Mouse (Mus musculus) thymus, postnatal 14 days (tissue): ENCODE measurements around the gene Mgat4a.

Experiments
- DNase-seq: peaks from one replicate; pipeline ENCODE4 v3.0.0; 2021

Mgat4a gene

DNA sequence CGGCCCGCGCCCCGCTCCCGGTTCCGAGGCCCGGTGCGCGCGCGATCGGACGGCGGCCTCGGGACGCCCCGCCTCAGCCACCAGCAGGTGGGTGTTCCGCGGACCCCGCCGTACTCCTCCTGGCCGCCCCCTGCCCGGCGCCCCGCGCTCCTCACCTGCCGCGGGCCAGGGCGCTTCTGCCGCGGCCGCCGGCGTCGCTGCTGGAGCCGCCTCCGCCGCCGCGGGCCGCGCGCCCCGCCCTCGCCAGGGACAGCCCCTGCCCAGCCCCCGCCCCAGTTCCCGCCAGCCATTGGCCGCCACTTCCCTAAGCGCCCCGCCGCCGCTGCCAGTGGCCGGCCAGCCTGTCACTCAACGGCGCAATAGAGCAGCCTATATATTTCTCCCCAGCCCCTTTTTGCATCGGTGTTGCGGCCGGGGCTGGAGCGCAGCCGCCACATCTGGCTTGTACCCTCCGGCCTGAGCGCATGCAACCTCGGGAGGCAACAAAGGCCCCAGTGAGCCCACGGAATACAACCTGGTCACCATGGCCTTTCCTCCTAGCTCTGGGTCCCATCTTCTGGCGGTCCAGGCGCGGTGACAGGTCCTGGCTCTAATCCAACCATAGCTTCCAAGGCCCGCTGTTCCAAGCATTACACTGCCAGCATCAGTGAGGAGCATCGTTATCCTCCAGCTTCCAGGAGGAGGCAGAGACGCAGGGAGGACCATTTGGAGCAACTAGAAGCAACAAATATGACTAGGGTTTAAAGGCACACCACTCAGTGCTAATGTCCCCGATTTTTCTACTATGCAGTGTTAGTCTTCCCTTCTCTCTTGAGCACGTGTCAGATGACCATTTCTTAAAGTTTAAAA, at the start of gene Mgat4a:
Gene Mgat4a (minus strand): TSS at position 207 of the 849 bp plus-strand sequence.
- DNase-seq = peak; percentile 94

DNA sequence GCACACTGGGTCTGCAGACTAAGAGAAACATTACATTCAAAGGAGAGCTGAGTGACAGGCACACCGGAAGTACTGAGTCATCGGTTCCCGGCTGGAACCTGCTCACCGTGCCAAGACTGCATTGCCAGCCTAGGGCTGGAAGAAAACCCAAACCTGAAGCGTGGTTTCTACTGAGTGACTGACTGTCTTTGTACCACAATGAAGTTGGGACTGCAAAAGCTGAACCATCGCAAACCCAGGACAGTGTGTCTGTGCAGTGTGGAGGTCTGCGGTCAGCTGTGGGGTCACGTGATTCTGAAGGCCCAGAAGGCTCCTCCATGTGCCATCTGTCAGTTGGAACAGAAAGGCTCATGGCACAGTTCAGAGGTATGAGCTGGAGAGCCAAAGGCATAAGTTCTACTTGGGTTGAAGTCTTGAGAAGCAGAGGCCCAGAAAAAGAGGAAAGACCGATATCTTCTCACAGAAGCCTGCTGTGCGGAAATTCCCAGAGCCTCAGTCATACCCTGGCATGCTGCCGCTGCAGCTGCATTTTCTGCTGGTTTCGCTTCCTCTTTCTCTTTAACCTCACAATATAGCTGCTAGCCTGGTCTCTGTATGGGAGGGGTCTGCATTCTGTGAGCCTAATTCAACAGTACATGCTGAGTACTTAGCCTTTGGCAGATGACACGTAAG, 45.1 kb upstream of the Mgat4a start:
- DNase-seq = peak; percentile 69

DNA sequence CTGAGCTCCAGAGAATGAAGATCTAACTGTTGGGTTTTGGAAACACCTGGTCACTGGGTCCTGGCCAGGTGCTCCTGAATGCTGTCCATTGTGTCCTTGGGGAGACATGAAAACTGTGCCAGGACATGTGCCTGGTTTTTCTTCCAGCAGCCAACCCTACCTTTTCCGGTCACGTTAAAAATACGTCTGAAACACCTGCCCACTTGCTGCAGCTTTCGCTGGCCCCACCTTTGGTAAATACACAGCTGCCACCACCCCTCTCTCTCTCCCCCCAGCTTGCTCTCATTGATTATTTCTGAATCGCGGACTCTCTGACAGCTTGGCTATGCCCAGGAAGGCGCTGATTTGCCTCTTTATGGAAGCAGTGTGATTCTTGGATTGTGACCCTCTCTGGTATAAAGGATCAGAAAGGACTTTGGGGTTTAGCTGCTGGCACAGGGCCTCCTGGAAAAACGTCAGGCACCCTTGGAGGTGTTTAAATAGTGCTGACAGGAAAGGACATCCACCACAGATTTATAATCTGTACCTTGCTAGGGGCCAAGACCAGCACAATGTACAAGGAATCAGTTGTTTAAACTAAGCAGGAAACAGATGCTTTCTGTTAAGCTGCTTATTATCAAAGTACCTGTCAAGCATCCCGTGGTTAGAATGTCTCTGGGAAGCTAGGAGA, 43.1 kb upstream of the Mgat4a start:
- no peak for DNase-seq

DNA sequence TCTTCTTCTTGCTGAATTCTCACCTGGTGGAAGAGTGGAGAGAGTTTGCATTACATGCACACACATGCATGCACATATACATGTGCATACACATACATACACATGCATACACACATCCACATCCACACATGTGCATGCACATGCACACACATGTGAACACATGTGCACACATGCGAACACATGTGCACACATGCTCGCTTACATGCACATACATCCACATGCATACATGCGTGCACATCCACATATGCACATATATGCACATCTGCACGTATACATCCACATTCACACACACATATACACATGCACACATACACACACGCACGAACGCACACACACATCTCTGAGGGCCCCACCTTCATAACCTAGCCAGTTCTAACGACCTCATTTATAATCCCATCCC, 42.4 kb upstream of the Mgat4a start:
- no peak for DNase-seq

DNA sequence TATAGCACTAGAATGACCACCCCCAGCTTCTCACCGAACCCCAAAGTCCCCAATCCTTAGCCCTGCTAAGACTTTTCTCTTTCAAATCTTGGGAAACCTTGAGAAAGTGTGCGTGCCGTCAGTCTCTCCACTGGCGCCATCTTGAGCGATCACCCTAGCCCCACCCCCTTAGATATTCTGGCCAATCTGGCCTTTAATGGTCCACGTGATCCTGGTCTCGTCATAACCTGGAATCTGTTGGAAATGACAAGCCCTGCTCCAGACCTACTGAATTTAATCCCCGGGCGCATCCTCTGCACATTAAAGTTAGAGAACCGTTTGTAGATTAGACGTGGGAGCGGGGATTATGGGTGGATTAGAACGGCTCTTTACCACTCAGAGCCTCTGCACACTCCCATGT, 38.9 kb upstream of the Mgat4a start:
- no peak for DNase-seq

DNA sequence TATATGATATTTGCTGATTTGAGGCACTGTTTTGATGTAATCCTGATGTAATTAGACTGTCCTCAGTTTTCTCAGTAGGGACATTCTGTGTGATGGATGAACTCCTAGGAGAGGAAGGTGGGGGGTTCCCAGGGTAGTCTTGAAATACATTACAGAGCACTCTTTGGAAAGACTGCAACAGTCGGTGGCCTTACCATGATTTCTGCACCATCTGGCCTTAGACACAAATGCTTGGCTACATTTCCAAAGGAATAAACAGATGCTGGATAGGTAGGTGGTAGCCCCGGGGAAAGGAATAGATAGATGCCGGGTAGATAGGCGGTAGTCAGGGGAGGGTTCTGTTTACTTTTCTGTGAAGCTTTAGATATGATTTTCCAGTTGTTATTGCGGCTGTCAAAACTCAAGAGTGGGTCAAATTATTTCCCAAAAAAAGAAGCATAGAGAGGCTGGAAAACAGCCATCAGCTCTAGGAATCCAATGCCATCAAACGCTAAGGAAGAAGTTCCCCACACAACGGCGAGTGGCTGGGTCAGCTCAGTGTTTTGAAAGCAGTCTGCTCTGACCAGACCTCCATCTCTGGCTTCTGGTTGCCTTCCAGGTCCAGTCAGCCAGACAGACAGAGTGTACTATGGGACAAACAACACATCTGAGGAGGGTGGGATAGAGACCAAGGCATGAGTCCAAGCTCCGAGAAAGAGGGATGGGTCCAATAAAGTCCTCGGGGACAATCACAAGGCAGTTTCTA, 31.9 kb upstream of the Mgat4a start:
- DNase-seq = no peak

DNA sequence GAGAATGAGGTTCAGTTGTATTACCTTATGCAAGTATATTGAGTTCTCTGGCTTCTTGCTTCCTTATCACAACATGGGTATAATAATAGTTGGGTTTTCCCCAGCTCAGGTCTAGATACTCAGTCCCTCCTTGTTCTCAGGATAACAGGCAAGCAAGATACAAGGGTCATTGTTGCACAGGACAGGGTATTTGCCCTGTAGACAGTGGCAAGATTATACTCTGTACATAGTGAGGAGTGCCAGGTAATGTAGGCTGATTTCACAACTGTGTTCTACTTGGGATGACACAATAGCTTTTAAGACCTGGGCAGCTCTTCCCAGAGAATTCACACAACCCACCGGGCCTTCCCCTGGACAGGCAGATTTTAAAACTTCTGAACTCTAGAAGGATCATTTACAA, 27.6 kb upstream of the Mgat4a start:
- no peak for DNase-seq

DNA sequence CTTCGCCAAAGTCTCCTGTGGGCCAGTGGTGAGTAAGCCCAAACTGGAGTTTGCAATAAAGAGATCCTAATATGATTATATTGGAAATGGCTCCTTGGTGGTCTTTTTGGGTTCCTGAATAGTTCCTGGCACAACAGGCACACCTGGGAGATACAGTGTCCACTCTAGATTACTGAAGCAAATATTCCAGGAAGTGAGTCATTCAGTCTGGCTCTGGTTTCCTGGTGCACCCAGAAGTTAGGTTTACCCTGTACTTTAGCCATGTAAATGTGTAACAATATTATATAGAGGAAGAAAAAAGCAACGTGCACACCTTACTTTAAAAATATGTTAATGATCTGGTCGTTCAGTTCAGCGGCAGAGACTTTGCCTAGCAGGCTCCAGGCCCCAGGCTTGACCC, 25.9 kb upstream of the Mgat4a start:
- DNase-seq = no peak

DNA sequence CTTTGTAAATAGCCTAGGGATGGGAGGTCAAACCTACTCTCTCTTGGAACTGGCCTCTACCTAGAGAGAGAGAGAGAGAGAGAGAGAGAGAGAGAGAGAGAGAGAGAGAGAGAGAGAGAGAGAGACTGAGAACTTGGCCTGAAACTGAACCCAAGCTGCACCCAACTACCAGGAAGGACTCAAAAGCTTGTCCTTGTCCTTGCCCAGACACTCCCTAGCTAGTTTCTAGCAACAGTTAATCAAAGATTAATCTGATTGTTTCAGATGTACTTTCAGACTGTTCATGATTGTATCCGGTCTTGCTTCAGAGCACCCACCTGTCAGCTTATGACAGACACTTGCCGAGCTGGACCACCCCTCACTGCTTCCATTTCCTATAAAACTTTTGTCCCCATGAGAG, 25.5 kb upstream of the Mgat4a start:
- no peak for DNase-seq

DNA sequence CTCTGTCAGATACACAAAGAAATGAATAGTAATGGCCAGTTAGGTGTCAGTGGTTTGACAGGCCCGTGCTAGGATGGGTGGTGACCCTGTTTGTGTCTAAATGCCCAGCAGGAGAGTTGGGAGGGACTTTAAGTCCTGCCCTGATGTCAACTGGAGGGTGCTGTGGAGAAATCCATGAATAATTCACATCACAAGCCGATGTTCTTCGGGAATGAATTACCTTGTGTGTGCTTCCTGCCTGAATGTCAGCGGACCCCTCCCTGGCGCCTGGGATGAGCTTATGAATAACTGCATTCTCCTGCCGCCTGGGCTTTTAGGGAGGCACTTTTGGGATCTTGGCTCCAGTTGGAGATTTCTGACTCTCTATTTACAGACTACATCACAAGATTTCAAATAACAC, 24.6 kb upstream of the Mgat4a start:
- DNase-seq = no peak

DNA sequence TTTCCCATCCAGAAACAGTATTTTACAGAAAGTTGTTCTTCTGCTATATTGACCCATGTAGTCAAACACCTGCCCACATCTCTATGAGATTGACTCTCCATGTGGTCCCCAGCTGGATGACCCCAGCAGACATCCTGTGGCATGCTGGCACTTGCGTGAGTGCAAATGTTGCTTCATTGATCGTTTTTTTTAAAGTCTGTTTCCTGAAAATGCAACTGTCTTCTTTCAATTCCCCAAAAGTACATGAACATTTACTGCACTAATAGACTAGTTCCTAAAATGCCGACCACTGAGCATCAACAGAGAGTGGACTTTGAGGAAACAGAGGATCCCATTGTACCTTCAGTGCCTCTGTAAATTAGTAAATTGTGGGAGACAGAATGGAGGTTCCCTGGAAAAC, 21.1 kb upstream of the Mgat4a start:
- no peak for DNase-seq

DNA sequence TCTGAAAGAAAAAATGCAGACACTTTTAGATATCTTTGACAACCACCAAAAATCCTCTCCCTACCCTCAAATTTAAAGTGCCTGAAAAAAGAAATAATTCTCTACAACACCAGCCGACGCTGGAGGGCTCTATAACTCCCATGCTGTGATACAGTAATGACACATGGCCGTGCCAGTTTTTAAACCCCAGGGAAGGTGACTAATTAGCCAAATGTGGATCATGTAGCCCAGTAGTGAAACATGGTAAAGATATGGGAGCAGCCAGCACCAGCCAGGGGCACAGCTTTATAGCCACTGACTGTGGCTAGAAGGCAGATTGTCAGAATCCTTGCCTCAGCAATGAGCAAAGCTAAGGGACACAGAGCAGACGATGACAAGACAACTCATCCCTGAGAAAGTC, 19.5 kb upstream of the Mgat4a start:
- no peak for DNase-seq

DNA sequence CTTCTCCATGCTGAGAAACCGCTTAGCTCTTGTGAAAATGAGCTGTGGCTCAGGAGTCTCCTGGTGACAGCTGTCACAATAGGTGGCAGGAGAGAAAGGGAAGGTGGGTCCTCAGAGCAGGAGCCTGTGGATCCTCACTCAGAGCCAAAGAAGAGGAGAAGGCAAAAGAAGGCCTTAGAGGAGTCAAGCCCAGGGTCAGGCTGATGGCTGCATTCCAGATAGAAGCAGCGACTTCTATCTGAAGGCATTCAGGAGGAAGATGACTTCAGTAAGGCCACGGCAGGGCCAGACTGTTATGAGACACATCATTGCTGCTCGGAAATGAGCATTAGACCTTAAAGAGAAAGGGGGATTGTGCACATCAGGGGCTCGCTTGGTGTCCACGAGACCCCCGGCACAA, 11.2 kb upstream of the Mgat4a start:
- DNase-seq = no peak

DNA sequence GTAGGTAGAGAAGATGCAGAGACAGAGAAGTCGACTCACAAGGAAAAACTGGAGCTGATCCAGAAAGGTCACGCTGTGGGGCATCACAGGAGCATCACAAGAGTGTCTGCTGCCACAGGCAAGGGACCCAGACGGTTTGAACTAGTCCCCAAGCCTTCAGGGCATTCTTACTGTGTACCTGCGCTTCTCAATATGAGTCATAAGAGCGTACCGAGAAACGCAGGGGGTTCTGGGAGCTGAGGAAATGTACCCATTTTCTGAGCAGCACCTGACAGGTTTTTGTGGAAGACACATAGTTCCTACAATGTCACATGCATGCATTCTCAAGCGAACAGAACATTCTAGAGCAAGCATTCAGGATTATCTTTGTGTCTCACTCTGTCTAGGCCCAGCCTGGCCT, 8.7 kb upstream of the Mgat4a start:
- DNase-seq = no peak

DNA sequence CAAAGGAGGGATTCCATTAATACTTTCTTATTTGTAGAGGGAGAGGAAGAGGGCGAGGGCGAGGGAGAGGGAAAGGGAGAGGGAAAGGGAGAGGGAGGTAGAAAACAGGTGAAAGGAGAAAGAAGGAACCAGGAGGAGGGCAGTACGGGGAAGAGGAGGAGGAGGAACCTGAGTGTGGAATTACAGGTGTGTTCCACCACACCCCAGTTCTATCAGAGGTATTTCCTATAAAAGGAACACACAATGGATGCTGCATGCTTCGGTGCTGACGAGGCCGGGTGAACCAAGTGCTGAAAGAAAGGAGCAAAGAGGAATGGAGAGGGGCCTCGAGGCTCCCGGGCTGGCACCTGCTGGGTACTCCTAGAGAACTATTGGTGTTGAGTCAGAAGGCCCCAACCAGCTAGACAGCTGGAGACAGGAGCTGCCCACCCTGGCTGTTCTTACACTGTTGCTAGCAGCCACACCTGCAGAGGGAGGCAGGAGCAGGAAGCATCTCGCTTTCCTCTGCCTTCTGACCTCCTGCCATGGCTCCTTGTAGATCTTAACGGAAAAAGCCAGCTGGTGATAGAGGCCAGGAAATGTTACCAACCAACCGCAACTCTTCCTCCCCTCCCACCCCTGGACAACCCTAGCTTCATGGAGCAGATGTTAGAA, 5.7 kb upstream of the Mgat4a start:
- DNase-seq = peak; percentile 79

DNA sequence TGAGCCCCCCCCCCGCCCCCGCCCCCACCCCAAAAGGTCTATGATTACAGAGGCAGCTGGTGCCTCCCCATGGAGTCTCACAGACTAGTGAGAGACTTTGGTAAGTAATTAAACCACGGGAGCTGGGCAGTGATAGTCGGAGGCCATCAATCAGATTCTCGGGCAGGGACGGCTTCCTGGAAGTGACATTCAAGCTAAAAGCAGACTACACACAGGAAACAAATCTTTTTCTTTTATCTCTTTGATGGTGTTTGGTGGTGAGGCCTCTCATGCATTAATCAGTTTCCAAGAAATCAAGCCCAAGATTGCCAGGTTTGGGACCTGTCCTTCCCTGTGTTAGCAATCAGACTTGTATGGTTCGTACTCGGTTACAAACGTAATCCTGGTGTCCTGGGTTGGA, 3.4 kb upstream of the Mgat4a start:
- no peak for DNase-seq

DNA sequence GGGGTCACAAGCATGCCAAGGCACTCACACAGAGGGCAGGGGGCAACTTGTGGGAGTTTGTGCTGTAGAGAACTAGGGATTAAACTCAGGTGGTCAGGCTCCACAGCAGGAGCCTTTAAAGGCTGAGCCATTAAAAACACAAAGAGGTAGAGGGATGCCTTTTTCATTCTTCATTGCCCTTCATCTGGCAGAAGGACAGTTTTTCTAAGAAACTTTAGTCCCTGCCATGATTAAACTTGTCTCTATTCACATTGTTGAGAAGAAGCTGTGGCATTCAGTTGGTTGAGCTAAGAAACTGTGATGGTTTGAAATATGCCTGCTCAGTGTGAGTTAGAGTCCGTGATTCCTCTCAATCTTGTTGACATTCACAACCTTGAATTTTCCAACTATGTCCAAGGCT, 2.2 kb upstream of the Mgat4a start:
- DNase-seq = no peak

DNA sequence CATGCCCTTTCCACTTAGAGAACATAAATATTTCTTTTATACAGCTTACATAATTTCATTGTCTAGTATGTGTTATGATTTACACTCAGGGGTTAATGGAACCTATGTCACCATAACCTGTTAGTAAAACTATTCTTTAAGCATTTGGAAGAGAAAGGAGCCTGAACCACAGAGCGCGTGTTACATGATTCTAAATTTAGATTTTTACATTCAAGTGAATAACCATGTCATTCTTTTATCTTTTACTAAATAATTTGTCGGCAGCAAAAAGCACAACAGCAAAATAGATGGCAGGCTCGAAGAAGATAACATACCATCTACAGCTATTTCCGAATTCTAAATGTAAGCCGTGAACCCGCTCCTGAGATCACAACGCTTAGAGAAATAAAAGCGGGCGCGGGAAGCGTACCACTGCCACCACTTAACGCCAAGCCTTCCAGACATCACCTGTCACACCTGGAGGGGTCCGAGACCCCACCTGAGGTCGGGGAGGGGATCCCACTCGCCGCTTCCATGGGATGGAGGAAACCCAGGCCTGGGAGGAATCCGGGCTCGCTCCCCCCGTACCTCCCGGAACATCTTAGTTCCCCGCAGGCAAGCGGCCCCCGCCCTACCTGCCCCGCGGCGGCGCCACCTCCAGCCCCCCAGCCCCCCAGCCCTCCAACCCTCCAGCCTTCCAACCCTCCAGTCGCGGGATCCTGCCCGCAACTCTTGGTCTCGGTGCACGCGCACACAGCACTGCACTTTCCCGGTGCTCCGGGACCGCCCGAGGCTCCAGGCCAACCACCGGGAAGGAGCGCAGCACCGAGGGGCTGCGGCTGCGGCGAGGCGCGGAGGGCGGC, 627 bp downstream of the Mgat4a start:
- DNase-seq = peak; percentile 56

DNA sequence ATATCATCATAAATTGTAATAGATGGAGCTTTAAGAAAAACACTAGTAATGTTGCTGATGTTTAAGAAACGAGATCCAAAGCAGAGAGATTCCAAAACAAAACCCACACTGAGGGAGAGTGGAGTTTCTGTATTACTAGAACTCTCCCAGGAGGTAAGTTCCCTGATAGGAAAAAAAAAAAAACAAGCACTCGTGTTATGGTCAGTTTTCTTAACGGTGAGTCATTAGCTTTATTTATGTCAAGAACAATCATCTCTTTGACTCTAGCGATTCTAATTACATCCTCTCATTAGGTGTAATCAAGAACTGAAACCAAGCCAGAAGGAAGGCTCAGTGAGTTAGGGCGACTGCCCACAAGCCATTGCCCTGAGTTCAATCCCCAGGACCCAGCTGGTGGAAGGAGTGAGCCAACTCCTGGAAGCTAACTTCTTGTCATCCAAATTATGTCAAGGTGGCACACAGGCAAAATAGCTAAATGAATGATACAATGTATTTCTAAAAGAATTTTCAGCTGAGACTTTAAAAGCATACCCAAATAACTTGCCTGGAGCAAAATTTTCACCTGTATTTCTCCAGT, 6.2 kb downstream of the Mgat4a start:
- DNase-seq = no peak

DNA sequence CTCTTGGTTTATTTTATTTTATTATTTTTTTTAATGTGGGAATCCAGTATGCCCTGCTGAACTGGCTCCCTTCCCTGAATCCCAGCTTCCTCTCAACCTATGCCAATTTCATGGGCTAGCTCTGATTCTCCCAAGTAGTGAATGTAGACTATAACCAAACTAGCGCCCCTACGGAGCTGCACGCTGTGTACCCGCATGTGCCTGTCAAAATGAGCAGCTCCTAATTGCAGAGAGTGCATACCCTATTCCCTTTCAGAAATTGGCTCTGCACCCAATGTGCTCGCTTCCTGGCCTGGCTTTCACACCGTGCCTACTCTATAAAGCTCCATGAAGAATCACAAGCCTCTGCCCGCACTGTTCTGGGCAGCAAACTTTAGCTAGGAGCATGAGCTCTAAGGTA, 7.6 kb downstream of the Mgat4a start:
- no peak for DNase-seq

DNA sequence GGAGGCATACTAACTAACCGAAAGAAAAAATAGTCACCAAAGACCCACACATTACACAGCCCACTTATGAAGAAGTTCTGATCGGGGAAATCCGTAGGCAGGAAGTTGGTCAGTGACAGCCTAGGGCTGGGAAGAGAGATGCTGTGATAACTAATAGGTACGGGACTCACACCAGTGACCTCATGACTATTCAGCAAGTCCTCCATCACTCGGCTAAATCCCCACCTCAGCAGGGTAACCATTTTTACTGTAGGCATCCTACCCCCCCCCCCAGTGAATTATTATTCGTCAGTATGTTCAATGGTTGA, 8.3 kb downstream of the Mgat4a start:
- DNase-seq = no peak
